Mouse (Mus musculus): ENCODE results near the gene Htr5b. TPM values are rescaled to one million over a fixed set of nuclear protein-coding genes. Genes with fewer than 3 reads are reported as not detected.

Gene Htr5b
- total RNA-seq, 1 experiment from 2014 or later, result not detected

- no peak for ATAC-seq (replicated peaks in 1 of 2; ENCODE audit: insufficient read depth in 1 of 2, low FRiP score in 2 of 2, low TSS enrichment in 1 of 2, low read depth in 1 of 2, poor library complexity in 2 of 2, severe bottlenecking in 2 of 2)
These were observed 17.7 kb downstream of the Htr5b start for GRCm38 (mm10) chr1:121510420-121511140.

GRCm38 (mm10) chr1:121508729-121509128 is 19.5 kb downstream of the Htr5b start:
- ATAC-seq (replicated peaks in 1 of 2; ENCODE audit: insufficient read depth in 1 of 2, low FRiP score in 2 of 2, low TSS enrichment in 1 of 2, low read depth in 1 of 2, poor library complexity in 2 of 2, severe bottlenecking in 2 of 2), result peak in 1 of 2 experiments; percentile 7; a peak in 1 of 4 replicates

GRCm38 (mm10) chr1:121497093-121497492 is 31.2 kb downstream of the Htr5b start:
- ATAC-seq (replicated peaks in 1 of 2; ENCODE audit: insufficient read depth in 1 of 2, low FRiP score in 2 of 2, low TSS enrichment in 1 of 2, low read depth in 1 of 2, poor library complexity in 2 of 2, severe bottlenecking in 2 of 2), result peak in 1 of 2 experiments; percentile 24; a peak in 1 of 4 replicates

- ATAC-seq (replicated peaks in 1 of 2; ENCODE audit: insufficient read depth in 1 of 2, low FRiP score in 2 of 2, low TSS enrichment in 1 of 2, low read depth in 1 of 2, poor library complexity in 2 of 2, severe bottlenecking in 2 of 2), result peak; percentile 71 to 75; a peak in 3 of 4 replicates
These were observed 38.0 kb downstream of the Htr5b start for GRCm38 (mm10) chr1:121490241-121490640.

GRCm38 (mm10) chr1:121486803-121487202 is 41.5 kb downstream of the Htr5b start:
- no peak for ATAC-seq (replicated peaks in 1 of 2; ENCODE audit: insufficient read depth in 1 of 2, low FRiP score in 2 of 2, low TSS enrichment in 1 of 2, low read depth in 1 of 2, poor library complexity in 2 of 2, severe bottlenecking in 2 of 2)

GRCm38 (mm10) chr1:121483091-121483490 is 45.2 kb downstream of the Htr5b start:
- ATAC-seq (replicated peaks in 1 of 2; ENCODE audit: insufficient read depth in 1 of 2, low FRiP score in 2 of 2, low TSS enrichment in 1 of 2, low read depth in 1 of 2, poor library complexity in 2 of 2, severe bottlenecking in 2 of 2), result no peak

- no peak for ATAC-seq (replicated peaks in 1 of 2; ENCODE audit: insufficient read depth in 1 of 2, low FRiP score in 2 of 2, low TSS enrichment in 1 of 2, low read depth in 1 of 2, poor library complexity in 2 of 2, severe bottlenecking in 2 of 2)
These were observed 48.9 kb downstream of the Htr5b start for GRCm38 (mm10) chr1:121479403-121479802.

- peak; percentile 86 to 93 for ATAC-seq (replicated peaks in 1 of 2; ENCODE audit: insufficient read depth in 1 of 2, low FRiP score in 2 of 2, low TSS enrichment in 1 of 2, low read depth in 1 of 2, poor library complexity in 2 of 2, severe bottlenecking in 2 of 2)
These were observed 49.8 kb downstream of the Htr5b start for GRCm38 (mm10) chr1:121478284-121478980.

- no peak for ATAC-seq (replicated peaks in 1 of 2; ENCODE audit: insufficient read depth in 1 of 2, low FRiP score in 2 of 2, low TSS enrichment in 1 of 2, low read depth in 1 of 2, poor library complexity in 2 of 2, severe bottlenecking in 2 of 2)
These were observed 50.5 kb downstream of the Htr5b start for GRCm38 (mm10) chr1:121477716-121478115.

GRCm38 (mm10) chr1:121471503-121471902 is 56.8 kb downstream of the Htr5b start:
- no peak for ATAC-seq (replicated peaks in 1 of 2; ENCODE audit: insufficient read depth in 1 of 2, low FRiP score in 2 of 2, low TSS enrichment in 1 of 2, low read depth in 1 of 2, poor library complexity in 2 of 2, severe bottlenecking in 2 of 2)

DNA sequence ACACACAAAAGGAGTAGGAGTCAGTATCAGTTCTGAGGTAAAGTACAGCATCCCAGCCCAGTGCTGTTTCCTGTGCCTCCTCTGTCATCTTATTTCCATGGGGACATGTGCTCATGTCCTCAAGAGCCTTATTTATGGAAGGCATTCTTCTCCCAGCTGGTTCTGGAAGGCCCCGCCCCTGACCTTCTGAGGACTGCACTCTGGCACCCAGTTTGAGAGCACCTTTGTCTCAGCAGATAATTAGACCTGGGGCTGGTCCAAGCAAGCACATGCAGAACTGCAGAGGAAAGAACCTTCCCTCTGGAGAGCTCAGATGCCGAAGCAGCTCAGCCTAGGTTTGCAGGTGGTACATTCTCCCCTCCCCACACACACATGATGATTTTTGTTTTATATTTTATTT is 60.0 kb downstream of the Htr5b start:
- no peak for ATAC-seq (replicated peaks in 1 of 2; ENCODE audit: insufficient read depth in 1 of 2, low FRiP score in 2 of 2, low TSS enrichment in 1 of 2, low read depth in 1 of 2, poor library complexity in 2 of 2, severe bottlenecking in 2 of 2)

DNA sequence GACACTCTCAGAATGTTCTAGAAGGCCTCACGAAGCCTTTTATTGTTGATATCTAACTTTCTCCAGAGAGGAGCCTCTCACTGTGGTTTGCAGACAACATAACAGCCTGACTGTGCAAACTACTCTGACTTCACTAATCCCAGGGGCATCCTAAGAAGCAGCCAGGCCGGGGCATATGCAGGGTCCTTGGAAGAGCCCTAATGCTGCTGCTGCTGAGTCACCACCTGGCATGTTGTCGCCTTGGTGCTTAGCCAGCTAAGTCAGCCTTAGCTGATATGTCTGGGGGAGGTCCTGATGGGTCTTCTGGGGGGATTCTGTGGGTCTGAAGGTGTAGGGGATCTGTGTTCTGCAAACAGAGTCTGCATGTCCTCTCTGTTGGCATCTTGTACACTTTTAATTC is 62.0 kb downstream of the Htr5b start:
- ATAC-seq (replicated peaks in 1 of 2; ENCODE audit: insufficient read depth in 1 of 2, low FRiP score in 2 of 2, low TSS enrichment in 1 of 2, low read depth in 1 of 2, poor library complexity in 2 of 2, severe bottlenecking in 2 of 2), result no peak

GRCm38 (mm10) chr1:121463806-121464205 is 64.5 kb downstream of the Htr5b start:
- ATAC-seq (replicated peaks in 1 of 2; ENCODE audit: insufficient read depth in 1 of 2, low FRiP score in 2 of 2, low TSS enrichment in 1 of 2, low read depth in 1 of 2, poor library complexity in 2 of 2, severe bottlenecking in 2 of 2), result no peak

DNA sequence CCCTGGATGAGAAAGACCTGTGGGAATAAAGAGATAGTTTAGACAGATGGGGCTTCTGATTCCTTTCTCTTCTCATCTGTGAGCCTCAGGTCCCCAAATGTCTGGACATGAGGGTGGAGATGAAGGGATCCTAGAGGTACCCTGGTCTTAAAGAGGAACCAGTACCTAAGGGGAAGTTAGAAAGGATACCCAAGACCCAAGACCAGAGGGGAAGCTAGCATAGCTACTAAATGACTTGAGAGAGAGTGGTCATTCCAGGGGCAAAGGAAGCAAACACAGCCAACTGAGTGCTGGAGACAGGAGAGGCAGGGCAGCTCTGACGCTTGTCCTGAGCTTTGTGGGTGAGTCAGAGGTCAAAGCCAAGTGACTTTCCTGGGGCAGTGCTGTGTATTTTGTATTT is 65.6 kb downstream of the Htr5b start:
- ATAC-seq (replicated peaks in 1 of 2; ENCODE audit: insufficient read depth in 1 of 2, low FRiP score in 2 of 2, low TSS enrichment in 1 of 2, low read depth in 1 of 2, poor library complexity in 2 of 2, severe bottlenecking in 2 of 2), result no peak

DNA sequence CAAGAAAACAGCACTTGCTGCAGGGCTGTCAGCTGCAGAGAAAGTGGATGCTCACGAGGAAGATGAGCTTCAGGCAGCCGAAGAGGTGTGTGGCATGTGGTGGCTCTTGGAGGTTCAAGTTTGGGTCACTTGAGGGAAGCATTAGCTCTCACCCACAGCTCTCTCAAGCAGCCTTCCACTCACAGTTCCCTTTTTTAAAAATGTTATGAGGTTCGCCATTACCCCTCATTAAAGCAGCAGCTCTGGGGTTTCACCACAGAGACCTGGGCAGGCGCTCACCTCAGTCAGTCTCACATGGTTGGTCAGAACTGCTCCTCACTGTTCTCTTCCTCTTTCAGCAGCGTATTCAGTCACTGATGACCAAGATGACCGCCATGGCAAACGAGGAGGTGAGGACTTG is 66.4 kb downstream of the Htr5b start:
- peak; percentile 38 to 67; a peak in 3 of 4 replicates for ATAC-seq (replicated peaks in 1 of 2; ENCODE audit: insufficient read depth in 1 of 2, low FRiP score in 2 of 2, low TSS enrichment in 1 of 2, low read depth in 1 of 2, poor library complexity in 2 of 2, severe bottlenecking in 2 of 2)

DNA sequence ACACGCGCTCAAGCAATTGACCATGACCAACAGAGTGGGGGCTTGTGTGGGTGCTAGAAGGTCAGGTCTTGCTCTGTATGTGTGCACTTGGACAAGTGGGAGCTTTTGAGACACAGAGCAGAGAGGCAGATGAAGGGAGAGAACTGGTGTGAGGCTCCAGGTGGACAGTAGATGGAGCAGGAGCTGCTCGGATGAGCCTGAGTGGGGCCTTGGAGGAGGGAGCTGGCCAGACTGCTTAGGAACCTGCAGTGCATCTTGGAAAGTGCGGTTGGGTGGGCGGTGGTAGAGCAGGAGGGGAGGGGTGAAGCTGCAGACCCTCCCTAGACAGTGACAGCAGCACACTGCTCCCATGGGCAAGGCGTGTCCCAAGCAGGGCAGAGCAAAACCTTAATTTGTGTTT is 68.2 kb downstream of the Htr5b start:
- ATAC-seq (replicated peaks in 1 of 2; ENCODE audit: insufficient read depth in 1 of 2, low FRiP score in 2 of 2, low TSS enrichment in 1 of 2, low read depth in 1 of 2, poor library complexity in 2 of 2, severe bottlenecking in 2 of 2), result no peak
